ENCODE assay signal across 8 mouse cellular contexts in genomic region chr6:143099681-143100382, GRCm38 (mm10). TPM values are rescaled to one million over a fixed set of nuclear protein-coding genes. Genes with fewer than 3 reads are reported as not detected.
DNase-seq lines count a peak whose midpoint lies in the region; ATAC-seq and TF ChIP-seq lines count a peak whose summit lies in the region.

Gene C2cd5, minus strand, starts transcription at chr6:143100141.

- peak; percentile 91 for ATAC-seq in cerebellum, adult (ENCODE audit: insufficient number of reproducible peaks, low FRiP score, low TSS enrichment)
- peak; percentile 97 for ATAC-seq in forebrain, embryonic 13.5 days
- ATAC-seq in neural tube, embryonic 15.5 days (ENCODE audit: low FRiP score) = peak; percentile 96

- peak within 1 kb of the TSS; percentile 82 for H3K4me2 ChIP-seq in forebrain, embryonic 13.5 days
- peak within 1 kb of the TSS; percentile 72 for H3K4me2 ChIP-seq in neural tube, embryonic 15.5 days

- under 1% methylated on average over 47 of the region's 75 CpGs for WGBS in forebrain, embryonic 13.5 days
- under 1% methylated on average over 61 of the region's 75 CpGs for WGBS in neural tube, embryonic 15.5 days

- TF ChIP-seq CTCF in ES-Bruce4 (IDR thresholded peaks at IDR 0.05; ENCODE audit: low read depth, low read length) = no peak

- intact Hi-C loops in heart, postnatal 10 days (cut with DNase I) = loop anchor here (2.0 kb wide), 1 partner anchor 67 kb away; the partner anchor contains the start of gene Etnk1

- peak; percentile 98 for DNase-seq in heart, postnatal 10 days
- DNase-seq in layer of hippocampus, adult 11-12 months (ENCODE audit: low spot score) = peak; percentile 97
- peak; percentile 97 for DNase-seq in lung, adult 18-20 months
- peak; percentile 97 for DNase-seq in testis, postnatal 14 days (ENCODE audit: low spot score)

- peak within 1 kb of the TSS; percentile 80 for H3K4me3 ChIP-seq in ES-Bruce4 (ENCODE audit: low read depth, low read length)
- peak within 1 kb of the TSS; percentile 85 for H3K4me3 ChIP-seq in forebrain, embryonic 13.5 days
- peak within 1 kb of the TSS; percentile 68 for H3K4me3 ChIP-seq in neural tube, embryonic 15.5 days (replicated peaks)

- peak; percentile 46 for TF ChIP-seq POLR2A in ES-Bruce4 (IDR thresholded peaks at IDR 0.05; ENCODE audit: insufficient read depth, low read length)

- no peaks in the 10 kb centered on the region for H3K4me1 ChIP-seq in ES-Bruce4 (ENCODE audit: control insufficient read depth, insufficient read depth, low read length)
- H3K4me1 ChIP-seq in forebrain, embryonic 13.5 days = peaks cover 23% of the 10 kb centered on the region
- peaks cover 22% of the 10 kb centered on the region for H3K4me1 ChIP-seq in neural tube, embryonic 15.5 days

- peak within 1 kb of the TSS; percentile 63 for H3K9ac ChIP-seq in ES-Bruce4 (ENCODE audit: low read depth, poor library complexity, severe bottlenecking)
- peak within 1 kb of the TSS; percentile 90 for H3K9ac ChIP-seq in forebrain, embryonic 13.5 days
- H3K9ac ChIP-seq in neural tube, embryonic 15.5 days (replicated peaks) = peak within 1 kb of the TSS; percentile 93

- no peaks in the 10 kb centered on the region for H3K9me3 ChIP-seq in ES-Bruce4 (replicated peaks; ENCODE audit: control insufficient read depth, insufficient read depth, low read length, poor library complexity, severe bottlenecking)
- H3K9me3 ChIP-seq in forebrain, embryonic 13.5 days (replicated peaks) = 0 out of 2 replicates have a peak, but pooled peaks cover 2% of the 10 kb centered on the region
- no peaks in the 10 kb centered on the region for H3K9me3 ChIP-seq in neural tube, embryonic 15.5 days (replicated peaks)

- H3K27me3 ChIP-seq in ES-Bruce4 (ENCODE audit: control insufficient read depth, insufficient read depth, low read length, poor library complexity, severe bottlenecking) = no peaks in the 10 kb centered on the region
- 0 out of 2 replicates have a peak, but pooled peaks cover 4% of the 10 kb centered on the region for H3K27me3 ChIP-seq in forebrain, embryonic 13.5 days
- no peaks in the 10 kb centered on the region for H3K27me3 ChIP-seq in neural tube, embryonic 15.5 days (replicated peaks)

- H3K27ac ChIP-seq in ES-Bruce4 (ENCODE audit: insufficient read depth, low read length) = 0 out of 2 replicates have a peak within 1 kb of the TSS, but pooled peaks have one; percentile 36
- peak within 1 kb of the TSS; percentile 96 for H3K27ac ChIP-seq in forebrain, embryonic 13.5 days
- H3K27ac ChIP-seq in neural tube, embryonic 15.5 days (replicated peaks) = peak within 1 kb of the TSS; percentile 95

- no peak for TF ChIP-seq EP300 in ES-Bruce4 (IDR thresholded peaks at IDR 0.05; ENCODE audit: insufficient read depth, low read depth, low read length)

- peaks cover 5% of the 10 kb centered on the region; the same call in 1 of the 2 replicates for H3K36me3 ChIP-seq in ES-Bruce4 (ENCODE audit: control insufficient read depth, insufficient read depth, low read length, poor library complexity, severe bottlenecking)
- H3K36me3 ChIP-seq in forebrain, embryonic 13.5 days (ENCODE audit: poor library complexity, severe bottlenecking) = peaks cover 11% of the 10 kb centered on the region; the same call in 1 of the 2 replicates
- H3K36me3 ChIP-seq in neural tube, embryonic 15.5 days = peaks cover 14% of the 10 kb centered on the region; the same call in 1 of the 2 replicates

RNA-seq across cellular contexts. Expression of gene C2cd5, which starts in this region (rescaled TPM):
- 49.6 and 57.2 TPM in 2 replicates for polyA plus RNA-seq in ES-Bruce4 (2011; ENCODE audit: insufficient read depth, insufficient read length, low read depth, missing spikeins)
- 37.1 and 40.0 TPM in 2 replicates for polyA plus RNA-seq in forebrain, embryonic 13.5 days (2015; fragmentation: Nextera tagmentation; extraction: Ambion mirVana)
- 10 to 100 TPM; 23.9 to 27.0 TPM for total RNA-seq in heart, postnatal 10 days (2021)
- polyA plus RNA-seq in neural tube, embryonic 15.5 days (2015; fragmentation: Nextera tagmentation; extraction: Ambion mirVana) = 40.8 and 43.9 TPM in 2 replicates

Comparison
In these comparisons a context has a peak if more than half of its experiments do, and no peak if none do; other contexts are left out.
1. Peak in every context shown above with its lines: DNase-seq, ATAC-seq, H3K4me3 ChIP-seq and H3K27ac ChIP-seq.
2. H3K27ac ChIP-seq: peak in every context shown above with its lines; median percentile 96 in forebrain, embryonic 13.5 days; 95 in neural tube, embryonic 15.5 days; 36 in ES-Bruce4.